Mouse (Mus musculus): ENCODE measurements around the gene Htr1d. TPM values are rescaled to one million over a fixed set of nuclear protein-coding genes. Genes with fewer than 3 reads are reported as not detected.

The Htr1d gene
- polyA plus RNA-seq (2014; fragmentation: Nextera tagmentation; extraction: Ambion mirVana): 0.17 and 0.24 TPM in 2 replicates

DNA sequence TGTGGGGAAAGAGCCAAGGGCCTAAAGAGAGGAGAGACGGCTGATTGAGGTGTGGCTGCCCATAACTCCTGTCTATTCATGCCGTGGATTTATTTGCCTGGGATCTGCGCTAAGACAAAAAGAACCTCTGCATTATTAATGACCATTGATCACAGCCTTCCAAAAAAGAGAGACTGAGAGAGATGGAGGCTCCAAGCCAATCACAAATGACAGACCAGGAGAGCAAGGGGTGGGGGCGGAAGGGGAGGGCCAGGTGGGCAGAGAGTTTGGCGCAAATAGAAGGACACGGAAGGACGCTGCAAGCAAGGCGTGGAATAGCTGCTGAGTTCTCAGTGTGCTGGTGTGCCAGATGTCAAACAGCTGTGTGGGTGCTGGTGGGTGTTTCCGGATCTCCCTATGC is at the start of gene Htr1d:
TSS of gene Htr1d (plus strand) at position 301 of the 400 bp plus-strand sequence.
- Histone ChIP-seq H3K27ac (ENCODE audit: low read depth, low read length) (no peak within 1 kb of the TSS), H3K9me3 (ENCODE audit: control insufficient read depth, low read length) (no peaks in the 10 kb centered on the region), H3K4me1 (ENCODE audit: control insufficient read depth, insufficient read depth, low read length) (peaks cover 8% of the 10 kb centered on the region), H3K27me3 (ENCODE audit: control insufficient read depth, insufficient read depth, low read length) (peaks cover 27% of the 10 kb centered on the region), H3K36me3 (ENCODE audit: control insufficient read depth, insufficient read depth, low read length) (no peaks in the 10 kb centered on the region), H3K4me2 (ENCODE audit: low read depth) (peak within 1 kb of the TSS; percentile 46), H3K4me3 (ENCODE audit: low read depth, low read length) (peak within 1 kb of the TSS; percentile 24), H3K9ac (ENCODE audit: low read length) (peak within 1 kb of the TSS; percentile 2; the same call in 1 of the 2 replicates)
- 71% methylated on average over 9 of the region's 9 CpGs for WGBS
- no peak for DNase-seq (ENCODE audit: low spot score)
- ATAC-seq (ENCODE audit: insufficient read depth, low FRiP score, low TSS enrichment): no peak

- Histone ChIP-seq H3K4me1 (ENCODE audit: control insufficient read depth, insufficient read depth, low read length) (no peaks in the 10 kb centered on the region), H3K4me3 (ENCODE audit: low read depth, low read length) (no peak overlapping the region), H3K36me3 (ENCODE audit: control insufficient read depth, insufficient read depth, low read length) (no peaks in the 10 kb centered on the region), H3K27ac (ENCODE audit: low read depth, low read length) (no peak overlapping the region), H3K27me3 (ENCODE audit: control insufficient read depth, insufficient read depth, low read length) (no peaks in the 10 kb centered on the region), H3K4me2 (ENCODE audit: low read depth) (no peak overlapping the region), H3K9me3 (ENCODE audit: control insufficient read depth, low read length) (no peaks in the 10 kb centered on the region), H3K9ac (ENCODE audit: low read length) (no peak overlapping the region)
- DNase-seq (ENCODE audit: low spot score): no peak
- ATAC-seq (ENCODE audit: insufficient read depth, low FRiP score, low TSS enrichment): no peak
- 91% methylated on average over 5 of the region's 5 CpGs for whole genome bisulfite sequencing
Measured at GRCm38 (mm10) chr4:136377001-136377400, 46.3 kb upstream of the Htr1d start.

DNA sequence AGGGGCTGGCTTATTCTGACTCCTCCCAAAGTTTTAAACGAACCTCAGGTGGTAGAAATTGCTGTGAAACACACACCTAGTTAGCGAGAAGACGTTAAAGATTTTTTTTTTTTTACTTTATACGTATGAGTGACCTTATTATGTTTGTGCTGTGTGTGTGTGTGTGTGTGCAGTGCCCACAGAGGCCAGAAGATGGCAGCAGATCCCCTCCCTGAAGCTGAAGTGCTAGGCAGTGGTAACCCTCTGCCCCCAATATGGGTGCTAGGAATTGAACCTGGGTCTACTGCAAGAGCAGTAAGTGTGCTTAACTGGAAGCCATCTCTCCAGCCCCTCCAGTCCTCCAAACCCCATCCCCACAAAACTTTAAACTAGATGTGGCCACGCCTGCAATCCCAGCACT is 40.3 kb upstream of the Htr1d start:
- DNase-seq (ENCODE audit: low spot score): no peak
- Histone ChIP-seq H3K4me2 (ENCODE audit: low read depth) (no peak overlapping the region), H3K27me3 (ENCODE audit: control insufficient read depth, insufficient read depth, low read length) (no peaks in the 10 kb centered on the region), H3K4me1 (ENCODE audit: control insufficient read depth, insufficient read depth, low read length) (no peaks in the 10 kb centered on the region), H3K27ac (ENCODE audit: low read depth, low read length) (no peak overlapping the region), H3K9me3 (ENCODE audit: control insufficient read depth, low read length) (no peaks in the 10 kb centered on the region), H3K9ac (ENCODE audit: low read length) (no peak overlapping the region), H3K36me3 (ENCODE audit: control insufficient read depth, insufficient read depth, low read length) (no peaks in the 10 kb centered on the region), H3K4me3 (ENCODE audit: low read depth, low read length) (no peak overlapping the region)
- 84% methylated on average over 5 of the region's 5 CpGs for WGBS
- no peak for ATAC-seq (ENCODE audit: insufficient read depth, low FRiP score, low TSS enrichment)

GRCm38 (mm10) chr4:136383839-136384238 is 39.5 kb upstream of the Htr1d start:
- H3K36me3 ChIP-seq (ENCODE audit: control insufficient read depth, insufficient read depth, low read length): no peaks in the 10 kb centered on the region
- WGBS: 85% methylated on average over 6 of the region's 6 CpGs

GRCm38 (mm10) chr4:136387261-136387660 is 36.1 kb upstream of the Htr1d start:
- H3K27ac ChIP-seq (ENCODE audit: low read depth, low read length): no peak overlapping the region
- H3K4me2 ChIP-seq (ENCODE audit: low read depth): no peak overlapping the region
- no peak overlapping the region for H3K4me3 ChIP-seq (ENCODE audit: low read depth, low read length)
- ATAC-seq (ENCODE audit: insufficient read depth, low FRiP score, low TSS enrichment) (no peak), DNase-seq (ENCODE audit: low spot score) (no peak)
- 68% methylated on average over 11 of the region's 11 CpGs for WGBS
- no peaks in the 10 kb centered on the region for H3K9me3 ChIP-seq (ENCODE audit: control insufficient read depth, low read length)
- no peaks in the 10 kb centered on the region for H3K27me3 ChIP-seq (ENCODE audit: control insufficient read depth, insufficient read depth, low read length)
- H3K9ac ChIP-seq (ENCODE audit: low read length): no peak overlapping the region
- H3K36me3 ChIP-seq (ENCODE audit: control insufficient read depth, insufficient read depth, low read length): no peaks in the 10 kb centered on the region
- H3K4me1 ChIP-seq (ENCODE audit: control insufficient read depth, insufficient read depth, low read length): no peaks in the 10 kb centered on the region

More at GRCm38 (mm10) chr4:136383839-136384238, 39.5 kb upstream of the Htr1d start:
- H3K9ac ChIP-seq (ENCODE audit: low read length): no peak overlapping the region
- ATAC-seq (ENCODE audit: insufficient read depth, low FRiP score, low TSS enrichment): no peak
- no peak for DNase-seq (ENCODE audit: low spot score)
- no peaks in the 10 kb centered on the region for H3K9me3 ChIP-seq (ENCODE audit: control insufficient read depth, low read length)
- H3K27ac ChIP-seq (ENCODE audit: low read depth, low read length): no peak overlapping the region
- no peaks in the 10 kb centered on the region for H3K4me1 ChIP-seq (ENCODE audit: control insufficient read depth, insufficient read depth, low read length)
- no peaks in the 10 kb centered on the region for H3K27me3 ChIP-seq (ENCODE audit: control insufficient read depth, insufficient read depth, low read length)
- no peak overlapping the region for H3K4me2 ChIP-seq (ENCODE audit: low read depth)
- no peak overlapping the region for H3K4me3 ChIP-seq (ENCODE audit: low read depth, low read length)

GRCm38 (mm10) chr4:136401806-136402205 is 21.5 kb upstream of the Htr1d start:
- H3K9me3 ChIP-seq (ENCODE audit: control insufficient read depth, low read length): no peaks in the 10 kb centered on the region
- H3K4me1 ChIP-seq (ENCODE audit: control insufficient read depth, insufficient read depth, low read length): no peaks in the 10 kb centered on the region
- no peak overlapping the region for H3K4me2 ChIP-seq (ENCODE audit: low read depth)
- no peak for ATAC-seq (ENCODE audit: insufficient read depth, low FRiP score, low TSS enrichment)
- H3K4me3 ChIP-seq (ENCODE audit: low read depth, low read length): no peak overlapping the region
- WGBS: 87% methylated on average over 10 of the region's 10 CpGs
- no peak overlapping the region for H3K9ac ChIP-seq (ENCODE audit: low read length)
- no peak overlapping the region for H3K27ac ChIP-seq (ENCODE audit: low read depth, low read length)
- no peak for DNase-seq (ENCODE audit: low spot score)
- no peaks in the 10 kb centered on the region for H3K36me3 ChIP-seq (ENCODE audit: control insufficient read depth, insufficient read depth, low read length)
- H3K27me3 ChIP-seq (ENCODE audit: control insufficient read depth, insufficient read depth, low read length): no peaks in the 10 kb centered on the region

GRCm38 (mm10) chr4:136407831-136408230 is 15.5 kb upstream of the Htr1d start:
- Histone ChIP-seq H3K4me1 (ENCODE audit: control insufficient read depth, insufficient read depth, low read length) (no peaks in the 10 kb centered on the region), H3K4me2 (ENCODE audit: low read depth) (no peak overlapping the region), H3K9me3 (ENCODE audit: control insufficient read depth, low read length) (no peaks in the 10 kb centered on the region), H3K27me3 (ENCODE audit: control insufficient read depth, insufficient read depth, low read length) (no peaks in the 10 kb centered on the region), H3K4me3 (ENCODE audit: low read depth, low read length) (no peak overlapping the region), H3K27ac (ENCODE audit: low read depth, low read length) (no peak overlapping the region), H3K36me3 (ENCODE audit: control insufficient read depth, insufficient read depth, low read length) (no peaks in the 10 kb centered on the region), H3K9ac (ENCODE audit: low read length) (no peak overlapping the region)
- DNase-seq (ENCODE audit: low spot score) (no peak), ATAC-seq (ENCODE audit: insufficient read depth, low FRiP score, low TSS enrichment) (no peak)
- WGBS: 76% methylated on average over 11 of the region's 11 CpGs

DNA sequence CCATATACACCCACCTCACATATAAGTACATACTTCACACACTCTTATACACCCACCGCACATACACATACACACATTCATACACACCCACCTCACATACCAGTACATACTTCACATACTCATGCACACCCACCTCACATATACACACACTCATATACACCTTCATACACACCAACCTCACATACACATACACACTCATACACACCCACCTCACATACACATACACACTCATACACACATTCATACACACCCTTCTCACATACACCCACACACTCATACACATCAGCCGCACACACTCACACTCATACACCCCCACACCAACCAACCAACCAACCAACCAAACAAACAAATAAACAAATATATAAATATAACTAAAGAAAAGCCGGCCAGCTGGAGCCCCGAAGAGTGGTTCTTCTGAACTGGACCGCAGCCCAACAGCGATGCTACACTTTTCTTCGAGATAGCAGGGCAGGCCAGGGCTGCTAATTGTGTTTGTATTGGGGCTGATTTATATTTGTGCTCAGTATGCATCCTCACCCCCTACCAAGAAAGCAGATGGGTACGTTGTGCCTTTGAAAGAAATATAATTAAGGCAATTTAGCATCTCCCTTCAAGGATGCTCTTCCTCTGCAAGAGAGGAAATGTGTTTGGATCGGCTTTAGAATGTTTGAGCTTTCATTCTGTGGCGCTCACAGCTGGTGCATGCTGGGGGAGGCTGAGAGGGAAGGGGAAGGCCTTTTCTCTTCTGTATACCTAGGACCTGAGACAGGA is 11.1 kb upstream of the Htr1d start:
- ATAC-seq (ENCODE audit: insufficient read depth, low FRiP score, low TSS enrichment) (no peak), DNase-seq (ENCODE audit: low spot score) (no peak)
- Histone ChIP-seq H3K27me3 (ENCODE audit: control insufficient read depth, insufficient read depth, low read length) (no peaks in the 10 kb centered on the region), H3K4me2 (ENCODE audit: low read depth) (no peak overlapping the region), H3K27ac (ENCODE audit: low read depth, low read length) (no peak overlapping the region), H3K9me3 (ENCODE audit: control insufficient read depth, low read length) (no peaks in the 10 kb centered on the region), H3K4me3 (ENCODE audit: low read depth, low read length) (no peak overlapping the region), H3K36me3 (ENCODE audit: control insufficient read depth, insufficient read depth, low read length) (no peaks in the 10 kb centered on the region), H3K9ac (ENCODE audit: low read length) (no peak overlapping the region), H3K4me1 (ENCODE audit: control insufficient read depth, insufficient read depth, low read length) (no peaks in the 10 kb centered on the region)
- 68% methylated on average over 10 of the region's 10 CpGs for WGBS

DNA sequence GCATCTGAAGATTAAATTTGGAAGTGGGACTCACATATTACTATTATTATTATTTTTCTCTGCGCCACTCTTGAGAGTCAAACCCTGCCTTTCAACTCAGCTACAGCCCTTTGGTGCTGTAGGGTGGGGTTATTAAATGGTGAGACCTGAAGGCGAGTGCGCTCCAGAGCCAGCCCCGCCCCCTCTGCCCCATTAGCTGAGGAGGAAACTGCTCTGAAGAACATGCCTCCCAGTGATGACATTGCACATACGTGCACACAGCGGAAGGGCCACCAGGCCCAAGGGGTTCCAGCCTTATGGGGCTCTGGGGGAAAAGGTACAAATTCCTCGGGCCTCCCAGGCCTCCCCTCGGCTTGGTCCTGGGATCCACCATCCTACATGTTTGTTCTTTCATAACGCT is 7.8 kb upstream of the Htr1d start:
- 85% methylated on average over 9 of the region's 9 CpGs for WGBS
- Histone ChIP-seq H3K4me1 (ENCODE audit: control insufficient read depth, insufficient read depth, low read length) (no peaks in the 10 kb centered on the region), H3K9me3 (ENCODE audit: control insufficient read depth, low read length) (no peaks in the 10 kb centered on the region), H3K27ac (ENCODE audit: low read depth, low read length) (no peak overlapping the region), H3K4me3 (ENCODE audit: low read depth, low read length) (no peak overlapping the region), H3K36me3 (ENCODE audit: control insufficient read depth, insufficient read depth, low read length) (no peaks in the 10 kb centered on the region), H3K9ac (ENCODE audit: low read length) (no peak overlapping the region), H3K4me2 (ENCODE audit: low read depth) (no peak overlapping the region), H3K27me3 (ENCODE audit: control insufficient read depth, insufficient read depth, low read length) (no peaks in the 10 kb centered on the region)
- DNase-seq (ENCODE audit: low spot score) (no peak), ATAC-seq (ENCODE audit: insufficient read depth, low FRiP score, low TSS enrichment) (no peak)
